Mouse (Mus musculus) cerebral cortex, adult 2 months (tissue): ENCODE results near the gene Disp3.

Experiments used
- WGBS: fragments of 180-500 bp; shearing (Covaris S2); methylation state at CpG from one replicate; pipeline ENCODE4 v1.1.7; 2018; 5-methylcytosine and 5-hydroxymethylcytosine counted together

The Disp3 gene

DNA sequence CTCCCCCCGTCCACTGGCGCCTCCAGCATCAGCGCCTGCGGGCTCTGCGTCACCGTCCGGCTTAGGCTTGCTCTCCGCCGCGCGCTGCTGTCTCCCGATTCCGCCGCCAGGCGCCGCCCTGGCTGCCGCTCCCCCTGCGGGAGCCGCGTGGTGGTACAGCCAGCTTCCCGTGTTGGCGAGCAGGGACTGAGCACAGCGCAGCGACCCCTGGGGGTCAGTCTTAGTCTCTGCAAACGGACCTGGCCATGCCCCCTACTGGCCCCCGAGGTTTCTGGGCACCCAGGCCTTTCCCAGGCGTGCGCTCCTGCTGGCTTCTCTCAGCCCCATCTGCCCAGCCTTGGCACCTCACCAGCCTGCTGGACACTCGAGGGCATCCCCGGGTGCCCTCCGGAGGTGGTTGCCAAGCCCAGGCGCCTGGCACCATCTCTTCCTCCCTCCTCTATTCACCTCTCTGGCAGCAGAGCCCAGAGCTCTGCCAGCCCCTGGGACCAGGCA, 337 bp upstream of the Disp3 start:
- WGBS, result 1% methylated on average over 32 of the region's 32 CpGs

DNA sequence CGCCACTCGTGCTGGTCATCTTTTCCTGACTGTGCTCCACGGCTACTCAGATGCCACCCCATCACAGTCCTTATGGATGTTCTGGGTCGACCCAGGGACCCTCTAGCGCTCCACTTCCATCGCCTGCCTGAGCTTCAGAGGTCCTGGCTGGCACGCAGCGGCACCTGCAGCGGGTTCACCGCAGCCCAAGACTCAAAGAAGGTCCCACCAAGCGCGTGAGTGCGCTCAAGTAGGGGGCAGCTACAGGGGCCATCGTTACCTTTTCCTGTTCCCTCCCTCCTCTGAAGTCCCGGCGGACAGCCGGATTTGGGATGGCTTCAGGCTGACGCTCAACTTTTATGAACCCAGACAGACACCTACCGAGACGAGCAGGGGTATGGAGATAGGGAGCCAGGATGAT, 724 bp downstream of the Disp3 start:
- WGBS, result under 1% methylated on average over 20 of the region's 20 CpGs

DNA sequence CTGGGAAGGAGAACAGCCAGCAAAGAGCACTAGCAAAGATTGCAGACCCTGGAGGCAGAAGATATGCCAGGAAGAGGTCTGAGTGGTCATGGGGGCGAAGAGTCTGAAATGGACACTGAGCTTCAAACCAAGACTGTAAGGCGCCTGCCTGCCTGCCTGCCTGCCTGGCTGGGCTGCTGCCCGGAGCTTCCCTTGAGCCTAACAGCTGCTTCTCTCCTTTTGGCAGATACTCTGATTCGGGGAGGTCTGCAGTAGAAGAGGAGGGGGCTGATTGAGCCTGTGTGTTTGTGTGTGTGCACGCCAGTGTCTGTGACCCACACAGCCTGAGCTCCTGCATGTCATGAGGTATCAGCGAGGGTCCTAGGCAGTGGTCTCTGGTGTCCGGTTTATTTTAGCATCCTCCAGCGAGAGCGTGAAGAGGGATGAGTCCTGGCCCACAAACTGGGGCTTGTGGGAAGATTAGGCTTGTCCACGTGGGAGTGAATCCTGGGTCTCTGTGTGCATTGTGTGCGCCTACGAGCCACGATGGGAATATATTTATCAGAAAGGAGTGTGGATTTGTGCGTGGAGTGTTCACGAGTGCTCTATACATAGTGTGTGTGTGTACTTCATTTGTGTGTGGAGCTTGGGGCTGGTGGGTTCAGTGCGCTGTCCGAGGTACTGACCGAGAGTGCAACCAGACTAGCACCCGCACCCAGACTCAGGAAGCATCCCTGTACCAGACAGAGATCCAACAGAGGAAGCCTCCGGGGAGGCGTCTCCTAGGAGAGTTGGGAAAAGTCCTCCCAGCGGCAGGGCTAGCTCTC, 1.3 kb downstream of the Disp3 start:
- 13% methylated on average over 22 of the region's 22 CpGs for WGBS

DNA sequence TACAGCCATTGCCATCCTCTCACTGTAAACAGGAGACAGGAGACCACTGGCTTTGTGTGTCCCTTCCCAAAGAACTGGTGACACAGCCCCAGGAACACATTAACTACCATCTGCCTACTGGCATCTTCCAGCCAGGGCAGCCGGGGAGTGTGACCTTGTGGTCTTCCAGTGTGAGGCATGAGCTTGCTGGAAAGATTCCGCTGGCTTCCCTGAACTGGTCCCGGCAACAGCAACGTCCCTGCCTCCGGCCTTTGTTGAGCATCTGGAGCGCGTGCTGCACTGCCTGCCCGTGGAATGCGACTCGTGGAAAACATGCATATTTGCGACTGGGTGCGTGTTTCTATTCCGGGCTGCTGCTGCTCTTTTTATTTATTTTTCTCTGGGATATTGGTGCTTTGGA, 3.5 kb downstream of the Disp3 start:
- 30% methylated on average over 13 of the region's 13 CpGs for WGBS

DNA sequence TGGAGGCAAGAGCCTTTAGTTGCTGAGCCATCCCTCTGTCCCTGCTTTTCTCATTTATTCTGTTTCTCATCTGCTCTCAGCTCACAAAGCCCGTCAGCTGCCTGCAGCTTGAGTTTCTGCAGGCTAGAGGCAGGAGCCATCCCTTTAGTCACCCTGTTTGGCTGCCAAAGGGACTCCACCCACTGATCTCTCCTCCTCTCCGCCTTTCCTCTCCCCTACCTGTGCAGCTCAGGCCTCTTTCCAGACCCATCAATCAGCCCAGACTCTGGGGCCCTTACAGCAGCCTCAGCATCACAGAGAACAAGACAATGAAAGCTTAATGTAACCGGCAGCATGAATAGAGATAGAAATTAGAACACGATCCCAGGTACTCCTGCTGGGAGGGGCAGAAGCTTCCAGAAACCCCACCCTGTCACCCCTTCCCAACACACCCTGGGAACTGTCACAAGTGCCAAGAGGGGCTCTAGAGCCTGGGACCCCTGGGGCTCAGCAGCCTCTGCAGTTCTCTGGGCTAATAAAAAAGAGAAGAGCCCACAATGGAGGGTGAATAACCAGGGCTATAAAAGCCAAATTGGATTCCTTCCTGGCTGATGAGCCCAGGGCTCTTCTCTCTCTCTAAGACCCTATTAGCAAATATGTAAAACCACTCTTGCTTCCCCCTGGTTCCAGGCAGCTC, 10.8 kb downstream of the Disp3 start:
- WGBS, result 34% methylated on average over 4 of the region's 4 CpGs

DNA sequence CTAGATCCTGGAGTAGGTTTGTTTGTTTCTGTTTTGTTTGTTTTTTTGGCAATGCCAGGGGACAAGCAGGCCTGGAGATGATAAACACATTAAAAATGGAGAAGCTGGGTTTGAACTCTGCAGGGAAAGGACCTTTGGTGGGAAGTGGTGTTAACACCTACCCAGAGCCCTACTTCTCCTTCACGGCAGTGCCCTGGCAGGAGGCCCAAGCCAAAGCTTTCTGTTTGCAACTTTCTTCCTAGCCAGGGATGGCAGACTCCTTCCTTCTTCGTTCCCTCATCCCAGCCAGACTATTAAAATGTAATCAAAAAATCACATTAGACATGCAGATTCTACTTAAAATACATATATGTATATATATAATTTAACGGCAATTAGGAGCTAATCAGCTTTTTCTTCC, 13.1 kb downstream of the Disp3 start:
- 35% methylated on average over 3 of the region's 3 CpGs for WGBS

DNA sequence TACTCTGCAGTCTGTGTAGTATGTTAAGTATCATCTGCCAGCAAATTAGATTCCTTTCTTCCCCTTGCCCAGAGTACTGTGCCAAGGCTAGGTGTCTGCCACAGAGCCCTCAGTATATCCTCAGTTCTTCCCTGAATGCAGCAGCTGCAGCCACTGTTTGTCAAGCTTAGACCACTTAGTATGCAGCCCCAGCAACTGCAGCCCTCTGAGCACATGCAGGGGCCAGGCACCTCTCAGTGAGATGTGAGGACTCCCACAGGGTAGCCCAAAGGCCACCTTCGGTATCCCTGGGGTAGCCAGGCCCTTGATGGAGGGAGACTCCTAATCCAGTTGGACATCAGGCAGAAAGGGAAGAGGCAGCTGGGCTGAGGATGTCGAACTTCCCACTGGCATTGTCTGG, 14.5 kb downstream of the Disp3 start:
- 39% methylated on average over 2 of the region's 2 CpGs for WGBS

DNA sequence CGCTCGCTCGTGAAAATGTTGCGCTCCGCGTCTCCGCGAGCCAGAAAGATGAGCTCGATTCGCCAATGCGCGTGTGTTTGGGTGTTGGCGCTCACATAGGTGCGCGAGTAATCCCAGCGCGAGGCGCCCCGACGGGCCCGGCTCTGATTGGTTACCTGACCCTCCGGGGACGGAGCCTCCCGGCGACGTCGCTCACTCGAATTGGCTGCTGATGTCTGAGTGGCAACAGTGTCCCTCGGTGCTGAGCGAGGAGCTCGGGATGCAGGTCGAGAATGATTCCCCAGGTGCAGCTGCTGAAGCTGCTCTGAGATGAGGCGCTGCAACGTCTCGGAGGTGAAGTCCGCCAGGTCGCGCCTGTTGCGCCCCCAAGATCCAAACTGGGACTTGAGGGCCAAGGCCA, 16.1 kb downstream of the Disp3 start:
- 55% methylated on average over 39 of the region's 39 CpGs for WGBS

DNA sequence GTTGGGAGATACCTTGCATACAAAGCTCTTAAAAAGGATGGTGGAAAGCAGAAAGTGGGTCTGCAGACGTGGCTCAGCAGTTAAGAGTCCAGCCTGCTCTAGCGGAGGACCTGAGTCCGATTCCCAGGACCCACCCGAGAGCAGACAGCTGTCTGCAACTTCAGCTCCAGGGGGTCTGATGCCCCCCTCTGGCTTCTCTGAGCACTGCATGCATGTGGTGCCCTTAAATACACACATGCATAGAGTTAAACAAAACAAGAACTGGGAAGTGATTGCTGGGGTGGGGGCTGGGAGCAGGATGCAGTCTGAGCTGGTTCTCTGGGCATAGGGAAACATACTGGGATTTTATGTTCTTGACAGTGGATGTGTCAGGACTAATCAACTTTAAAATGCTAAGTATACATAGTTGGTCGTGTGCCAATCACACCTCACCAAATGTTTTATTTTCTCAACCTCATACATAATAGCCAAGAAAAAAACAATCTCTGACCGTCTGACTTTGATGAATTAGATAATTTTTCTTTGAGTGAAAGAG, 20.7 kb downstream of the Disp3 start:
- 86% methylated on average over 6 of the region's 6 CpGs for WGBS

DNA sequence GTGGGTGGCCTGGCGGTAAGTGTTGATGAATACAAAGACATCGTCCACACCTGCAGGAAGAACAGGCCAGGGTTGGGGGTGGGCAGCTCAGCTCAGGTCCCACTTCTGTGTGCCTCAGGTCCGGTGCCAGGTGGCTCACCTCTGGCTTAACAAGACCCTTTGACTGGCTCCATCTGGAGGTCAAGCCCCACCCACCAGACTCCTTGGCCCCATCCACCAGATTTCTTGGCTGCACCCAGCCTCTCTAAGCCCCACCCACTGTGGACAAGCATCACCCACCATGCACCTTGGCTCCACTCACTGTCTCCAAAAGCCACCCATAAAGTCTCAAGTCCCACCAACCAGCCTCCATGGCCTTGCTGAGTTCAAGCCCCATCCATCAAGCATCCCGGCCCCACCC, 27.8 kb downstream of the Disp3 start:
- WGBS, result 98% methylated on average over 4 of the region's 4 CpGs

DNA sequence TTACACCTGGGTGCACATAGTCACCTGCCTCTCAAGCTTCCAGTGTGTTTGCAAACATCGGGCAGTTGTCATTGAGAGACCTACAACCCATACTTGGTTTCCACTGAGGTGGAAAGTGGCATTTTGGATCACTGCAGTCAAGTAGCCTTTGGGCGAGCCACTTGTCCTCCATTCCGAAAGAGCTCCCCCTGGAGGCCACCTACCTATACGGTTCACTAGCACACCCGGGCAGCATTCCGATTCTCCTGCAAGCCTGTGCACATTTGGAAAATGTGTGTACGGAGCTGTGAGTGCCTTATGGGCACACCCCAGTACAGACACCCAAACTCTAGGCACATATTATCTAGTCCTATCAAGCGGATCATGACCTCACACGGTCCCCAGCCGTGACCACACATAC, 38.4 kb downstream of the Disp3 start:
- WGBS, result 58% methylated on average over 10 of the region's 10 CpGs

DNA sequence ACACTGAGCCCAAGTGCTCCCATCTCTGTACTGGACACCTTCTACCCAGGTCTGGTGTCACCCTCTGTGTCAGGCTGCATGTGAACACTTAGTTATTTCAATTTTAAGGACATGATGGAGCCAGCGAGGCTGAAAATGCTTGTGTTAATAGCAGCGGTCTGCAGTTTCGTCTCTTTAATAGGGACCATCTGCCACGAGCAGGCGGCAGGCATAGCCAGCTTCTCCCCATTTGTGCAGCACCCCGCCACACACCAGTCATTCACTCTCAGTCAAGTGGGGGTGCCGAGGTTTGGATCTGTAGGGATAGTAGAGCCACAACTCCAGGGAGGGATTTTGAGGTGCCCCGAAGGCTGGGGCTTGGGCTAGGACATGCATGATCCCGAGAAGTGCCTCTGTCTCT, 47.4 kb downstream of the Disp3 start:
- WGBS, result 73% methylated on average over 9 of the region's 9 CpGs

DNA sequence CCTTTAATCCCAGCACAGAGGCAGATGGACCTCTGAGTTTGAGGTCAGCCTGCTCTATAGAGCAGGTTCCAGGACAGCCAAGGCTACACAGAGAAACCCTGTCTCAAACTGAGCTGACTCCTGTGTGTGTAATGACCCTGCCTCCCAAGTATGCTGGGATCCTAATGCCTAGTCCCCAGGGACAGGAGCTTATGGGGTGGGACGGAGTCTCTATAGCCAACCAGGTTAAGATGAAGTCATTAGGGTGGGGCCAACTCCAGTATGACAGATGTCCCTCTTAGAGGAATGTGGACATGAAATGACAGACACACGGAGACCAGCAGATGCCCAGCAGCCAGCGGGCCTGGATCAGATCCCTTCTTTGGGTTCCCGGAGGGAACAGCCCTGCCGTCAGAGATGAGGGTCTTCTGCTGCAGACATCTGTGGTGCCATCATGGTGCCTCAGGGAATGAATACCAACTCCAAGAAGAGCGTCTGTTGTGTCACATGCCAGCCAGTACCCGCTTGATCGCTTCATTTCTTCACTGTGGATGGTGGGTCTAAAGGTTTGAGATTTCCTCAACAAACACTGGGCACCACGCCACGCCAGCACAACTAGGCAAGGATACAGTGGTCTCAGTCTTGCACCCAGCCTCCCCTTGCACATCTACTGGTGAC, 48.2 kb downstream of the Disp3 start:
- WGBS, result 87% methylated on average over 10 of the region's 10 CpGs

DNA sequence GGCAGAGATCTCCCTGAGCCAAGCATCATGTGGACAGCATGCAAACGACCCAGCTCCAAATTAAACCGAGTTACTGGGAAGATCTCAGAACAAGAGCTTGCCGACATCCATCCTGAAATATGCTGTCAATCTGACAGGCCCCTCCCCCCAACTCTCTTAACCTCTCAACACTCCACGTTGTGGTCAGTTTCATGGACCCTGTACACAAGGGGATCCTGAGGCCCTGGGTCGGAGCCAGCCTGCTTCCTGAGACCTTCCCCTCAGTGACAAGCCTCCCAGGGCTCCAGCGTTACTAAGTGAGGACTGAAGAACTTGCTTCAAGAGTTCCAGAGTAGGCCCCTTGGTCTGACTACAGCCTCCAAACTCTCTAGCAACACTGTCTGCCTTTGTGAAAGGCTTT, 48.8 kb downstream of the Disp3 start:
- WGBS, result 48% methylated on average over 6 of the region's 6 CpGs

DNA sequence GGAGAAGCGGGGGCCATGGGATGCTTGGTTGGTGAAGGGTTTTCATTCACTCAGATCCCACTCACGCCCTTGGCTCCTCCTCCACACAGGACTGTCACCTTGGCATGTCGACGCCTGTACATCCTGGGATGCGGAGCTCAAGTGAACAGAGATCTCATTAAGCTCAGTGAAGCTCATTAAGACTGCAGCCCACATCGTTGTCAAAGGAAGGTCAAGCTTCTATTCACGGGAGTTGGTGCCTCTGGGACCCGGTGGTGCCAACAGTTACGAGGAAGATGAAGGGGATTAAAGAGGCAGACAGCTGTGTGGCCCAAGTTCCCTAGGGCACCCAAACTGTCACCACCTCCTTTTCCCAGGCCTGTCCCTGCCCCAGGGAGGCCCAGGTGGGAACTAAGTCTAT, 49.5 kb downstream of the Disp3 start:
- 43% methylated on average over 9 of the region's 9 CpGs for WGBS

DNA sequence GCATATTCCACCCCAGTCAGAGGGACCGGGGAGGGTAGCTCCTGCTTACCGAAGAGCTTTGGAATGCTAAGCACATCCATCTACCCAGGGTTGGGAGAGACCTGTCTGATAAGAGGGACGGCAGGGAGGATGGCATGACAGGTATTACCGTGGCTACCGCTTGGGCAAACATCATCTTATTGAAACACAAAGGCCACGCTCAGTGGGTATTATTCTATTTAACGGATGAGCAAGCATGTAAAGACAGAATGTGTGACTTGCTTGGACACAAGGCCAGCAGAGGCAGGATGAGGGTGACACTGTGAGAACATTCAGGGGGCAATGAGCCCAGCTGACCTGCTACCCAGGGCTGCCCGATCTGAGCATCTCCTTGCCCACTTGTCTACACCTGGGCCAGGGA, 51.1 kb downstream of the Disp3 start:
- 79% methylated on average over 8 of the region's 8 CpGs for WGBS

DNA sequence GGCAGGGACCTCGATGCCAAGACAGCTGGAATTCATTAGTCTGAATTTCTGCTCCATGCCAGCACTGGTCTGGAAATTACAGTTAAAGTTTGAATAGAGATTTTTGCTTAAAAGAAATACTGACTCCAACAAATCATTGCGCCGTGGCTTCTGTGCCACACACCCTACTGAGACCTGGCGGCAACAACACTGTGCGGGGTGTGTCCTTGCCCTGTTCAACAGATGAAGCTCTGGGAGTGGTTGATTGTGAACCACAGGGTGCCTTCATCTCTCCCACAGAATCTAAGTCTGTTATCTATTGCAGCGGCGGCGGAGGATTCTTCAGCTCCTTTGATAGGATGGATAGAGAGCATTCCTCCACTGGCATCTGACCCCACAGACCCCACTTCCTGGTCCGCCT, 54.7 kb downstream of the Disp3 start:
- 85% methylated on average over 9 of the region's 9 CpGs for WGBS

DNA sequence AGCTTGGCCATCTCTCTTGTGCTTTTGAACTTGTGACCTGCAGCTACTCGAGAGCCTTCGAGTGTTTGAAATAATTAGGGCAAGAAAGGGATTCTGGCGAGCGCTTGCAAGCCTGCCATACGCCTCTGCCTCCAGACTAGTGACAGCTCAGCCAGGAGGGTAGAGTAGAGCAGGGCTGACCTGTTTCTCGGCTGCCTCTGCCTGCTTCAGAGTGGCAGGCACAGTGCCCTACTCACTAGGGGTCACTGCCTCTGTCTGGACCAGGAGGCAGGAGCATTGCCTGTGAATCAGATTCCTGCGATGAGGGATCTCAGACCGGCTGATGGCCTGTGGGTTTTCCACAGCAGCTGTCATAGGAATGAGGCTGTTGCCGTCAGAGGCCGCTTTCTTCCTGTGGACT, 55.1 kb downstream of the Disp3 start:
- WGBS, result 54% methylated on average over 10 of the region's 10 CpGs

DNA sequence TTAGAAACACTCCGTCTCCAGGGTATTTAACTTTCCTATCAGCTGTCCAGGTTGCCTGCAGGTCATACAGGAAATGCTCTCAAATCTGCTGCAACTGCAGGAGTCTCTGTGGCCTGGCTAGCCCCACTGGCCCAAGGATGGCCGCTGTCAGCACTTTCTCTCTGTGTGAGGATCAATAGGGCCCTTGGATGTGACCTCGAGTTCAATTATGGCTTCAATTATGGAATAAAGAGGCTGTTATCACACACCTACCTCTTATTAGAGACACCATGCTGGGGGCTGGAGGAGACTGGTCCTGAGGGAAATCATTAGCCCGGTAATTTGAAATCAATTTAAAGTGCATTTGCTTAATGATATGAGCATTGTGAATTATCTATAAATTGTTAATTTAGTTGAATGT, 55.6 kb downstream of the Disp3 start:
- WGBS, result 75% methylated on average over 4 of the region's 4 CpGs

DNA sequence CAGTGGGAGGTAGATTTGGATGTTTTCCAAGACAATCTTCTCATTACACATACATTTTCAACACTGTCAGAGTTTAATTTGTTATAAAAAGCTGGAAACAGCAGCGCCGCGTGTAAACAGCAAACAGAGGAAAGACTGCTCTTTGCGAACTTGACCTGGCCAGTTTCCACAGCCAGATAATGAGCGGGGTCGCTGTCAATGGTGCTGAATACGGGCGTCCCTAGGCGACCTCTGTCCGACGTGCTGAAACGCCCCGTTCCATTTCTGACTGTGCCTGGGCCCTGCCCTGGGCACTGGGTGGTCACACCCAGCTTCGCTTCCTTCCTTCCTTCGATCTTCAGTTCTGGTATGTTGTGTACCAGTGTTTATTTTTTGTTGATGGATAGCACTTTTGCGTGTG, 58.1 kb downstream of the Disp3 start:
- WGBS, result 18% methylated on average over 16 of the region's 16 CpGs

DNA sequence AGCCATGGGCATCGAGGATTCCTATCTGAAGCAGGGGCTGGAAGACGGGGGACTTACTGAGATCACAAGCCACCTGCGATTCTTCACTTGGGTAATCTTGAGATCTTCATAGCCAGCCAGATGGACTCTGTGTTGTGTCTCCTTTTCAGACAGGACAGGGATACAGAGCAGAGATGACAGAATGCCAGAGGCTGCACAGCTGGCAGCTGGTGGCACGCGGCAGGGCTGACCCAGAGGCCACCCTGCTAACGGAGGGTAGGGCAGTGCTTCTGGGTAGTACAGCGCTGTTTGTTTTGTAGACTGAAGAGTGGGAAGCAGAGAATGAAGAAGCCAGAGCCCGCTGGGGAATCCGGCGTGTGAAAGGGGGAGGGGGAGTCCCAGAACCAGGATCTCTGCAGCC, 64.8 kb downstream of the Disp3 start:
- 41% methylated on average over 10 of the region's 10 CpGs for WGBS

DNA sequence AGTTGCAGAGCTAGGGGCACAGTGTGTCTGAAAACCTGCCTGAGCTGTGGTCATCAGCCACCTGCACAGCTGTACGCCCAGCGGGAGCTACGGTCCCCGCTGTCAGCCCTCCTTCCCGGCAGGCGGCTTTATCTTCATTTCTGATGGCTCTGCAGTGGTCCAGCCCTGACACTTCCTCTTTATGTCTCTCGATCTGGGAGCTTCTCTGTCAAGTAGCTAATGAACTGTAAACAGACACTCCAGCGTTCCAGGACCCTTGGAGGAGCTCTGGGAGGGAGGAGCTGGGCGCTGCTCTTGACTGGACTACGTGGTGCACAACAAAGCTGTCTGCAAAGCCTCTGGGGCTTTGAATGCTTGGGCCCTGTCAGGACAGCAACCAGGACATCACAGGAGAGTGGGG, 67.1 kb downstream of the Disp3 start:
- WGBS, result 52% methylated on average over 10 of the region's 10 CpGs

DNA sequence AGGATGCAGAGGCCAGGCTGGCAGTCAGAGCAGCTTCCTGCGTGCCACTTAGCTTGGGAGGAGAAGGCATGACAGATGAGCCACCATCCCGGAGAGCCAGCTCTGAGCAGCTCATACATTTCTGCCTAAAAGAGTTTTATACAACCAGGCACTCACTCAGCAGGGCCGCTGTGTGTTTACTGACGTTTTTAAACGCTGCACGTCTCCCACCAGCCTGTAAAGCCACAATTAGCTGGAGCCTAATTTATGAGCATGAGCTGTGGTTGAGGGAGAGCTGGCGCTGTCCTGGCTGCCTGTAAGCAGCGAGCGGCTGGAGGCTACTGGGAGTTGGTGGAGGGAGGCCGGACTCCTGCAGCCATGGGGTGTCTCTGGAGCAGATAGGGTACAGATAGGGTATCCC, 69.5 kb downstream of the Disp3 start:
- 20% methylated on average over 10 of the region's 10 CpGs for WGBS
